Comparison of ENCODE assay signal across 8 mouse cellular contexts in the genomic region with DNA sequence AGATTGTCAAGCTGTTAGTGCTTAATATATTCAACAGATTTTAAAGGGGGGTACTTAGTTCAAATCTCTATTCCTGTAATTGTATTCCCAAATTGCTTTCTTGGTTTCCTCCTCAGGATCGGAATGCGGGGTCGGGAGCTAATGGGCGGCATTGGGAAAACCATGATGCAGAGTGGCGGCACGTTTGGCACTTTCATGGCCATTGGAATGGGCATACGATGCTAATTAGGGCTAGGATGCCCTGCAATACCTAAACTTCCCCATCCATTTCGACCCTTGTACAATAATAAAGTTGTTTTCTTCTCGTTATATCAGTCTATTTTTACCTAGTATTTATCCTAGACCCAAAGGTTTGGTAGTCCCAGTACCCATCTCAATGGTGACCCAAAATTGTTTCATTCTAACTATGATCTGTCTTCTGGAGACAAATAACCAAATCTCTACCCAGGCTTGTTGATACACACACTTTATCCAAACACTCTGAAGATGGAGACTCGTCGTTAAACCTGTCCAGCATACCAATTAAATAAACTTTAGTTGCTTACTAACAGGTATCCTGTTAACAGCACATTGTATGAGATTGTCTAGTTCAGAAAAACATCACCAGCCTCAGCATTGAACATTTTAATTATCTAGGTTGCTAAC. TPM values are rescaled to one million over a fixed set of nuclear protein-coding genes. Genes with fewer than 3 reads are reported as not detected.
DNase-seq lines count a peak whose midpoint lies in the region; ATAC-seq and TF ChIP-seq lines count a peak whose summit lies in the region.

No protein-coding gene starts in this region.

- intact Hi-C loops in heart, postnatal 25 days (cut with DNase I), result no loop called here

- no peaks in the 10 kb centered on the region for H3K9me3 ChIP-seq in neural tube, embryonic 12.5 days
- H3K9me3 ChIP-seq in limb, embryonic 14.5 days (ENCODE audit: control insufficient read depth, low read length), result no peaks in the 10 kb centered on the region

- peak; percentile 73 for DNase-seq in heart, adult 11 months
- DNase-seq in heart, postnatal 25 days (ENCODE audit: low spot score), result no peak
- no peak for DNase-seq in neural tube, embryonic 10.5 days (ENCODE audit: extremely low spot score, low spot score)
- no peak for DNase-seq in limb, embryonic 14.5 days (ENCODE audit: low spot score)
- DNase-seq in adrenal gland, adult 18-20 months (ENCODE audit: low spot score in 2 of 2), result no peak
- DNase-seq in layer of hippocampus, postnatal 25 days (ENCODE audit: extremely low spot score in 1 of 2, low spot score in 1 of 2), result no peak
- DNase-seq in right cerebral cortex, postnatal 10 days (ENCODE audit: low spot score in 2 of 2), result no peak

- peak overlapping the region; percentile 74 for H3K4me2 ChIP-seq in neural tube, embryonic 12.5 days (replicated peaks)
- H3K4me2 ChIP-seq in limb, embryonic 14.5 days (replicated peaks; ENCODE audit: low read depth, low read length, severe bottlenecking), result peak overlapping the region; percentile 81

- peaks cover 38% of the 10 kb centered on the region for H3K36me3 ChIP-seq in neural tube, embryonic 12.5 days
- H3K36me3 ChIP-seq in limb, embryonic 14.5 days (ENCODE audit: control insufficient read depth, insufficient read depth, low read length), result peaks cover 46% of the 10 kb centered on the region

- H3K4me1 ChIP-seq in neural tube, embryonic 12.5 days, result peaks cover 12% of the 10 kb centered on the region
- H3K4me1 ChIP-seq in limb, embryonic 14.5 days (ENCODE audit: control insufficient read depth, insufficient read depth, low read length), result peaks cover 6% of the 10 kb centered on the region; the same call in 1 of the 2 replicates

- ATAC-seq in neural tube, embryonic 12.5 days (ENCODE audit: low FRiP score, low read depth), result no peak
- no peak for ATAC-seq in limb, embryonic 14.5 days (ENCODE audit: low FRiP score, low read depth)

- no peak overlapping the region for H3K4me3 ChIP-seq in neural tube, embryonic 12.5 days
- no peak overlapping the region for H3K4me3 ChIP-seq in limb, embryonic 14.5 days (replicated peaks; ENCODE audit: low read length)

- H3K9ac ChIP-seq in neural tube, embryonic 12.5 days, result no peak overlapping the region
- no peak overlapping the region for H3K9ac ChIP-seq in limb, embryonic 14.5 days (ENCODE audit: low read depth, low read length, severe bottlenecking)

- 67% methylated on average over 11 of the region's 11 CpGs for WGBS in neural tube, embryonic 12.5 days
- 54% methylated on average over 11 of the region's 11 CpGs for WGBS in limb, embryonic 14.5 days

- no peak overlapping the region for H3K27ac ChIP-seq in neural tube, embryonic 12.5 days
- no peak overlapping the region for H3K27ac ChIP-seq in limb, embryonic 14.5 days (replicated peaks; ENCODE audit: low read depth, low read length)

- TF ChIP-seq POLR2A in limb, embryonic 14.5 days (IDR thresholded peaks at IDR 0.05; ENCODE audit: borderline replicate concordance, extremely low read depth, insufficient read depth, insufficient read length), result no peak

- H3K27me3 ChIP-seq in neural tube, embryonic 12.5 days (replicated peaks), result no peaks in the 10 kb centered on the region
- H3K27me3 ChIP-seq in limb, embryonic 14.5 days (ENCODE audit: control insufficient read depth, insufficient read depth, low read length), result no peaks in the 10 kb centered on the region

RNA-seq across cellular contexts. Expression of a gene that starts 1.6 kb away (rescaled TPM):
- 10 to 100 TPM; 81.0 to 81.3 TPM for total RNA-seq in heart, postnatal 25 days (2021)
- polyA plus RNA-seq in neural tube, embryonic 12.5 days (2016; fragmentation: Nextera tagmentation; extraction: Ambion mirVana), result 34.4 and 34.6 TPM in 2 replicates
- 36.6 and 36.8 TPM in 2 replicates for polyA plus RNA-seq in limb, embryonic 14.5 days (2012; rRNA removed)
- 36.6 and 39.0 TPM in 2 replicates for polyA plus RNA-seq in limb, embryonic 14.5 days (2014; fragmentation: Nextera tagmentation; extraction: Ambion mirVana)
- total RNA-seq in adrenal gland, adult 18-20 months (2021), result 10 to 100 TPM; 80.4 to 90.4 TPM
- 10 to 100 TPM; 45.6 to 47.4 TPM for total RNA-seq in layer of hippocampus, postnatal 25 days (2021)

RNA-seq across cellular contexts. Expression of a gene that starts 1.8 kb away (rescaled TPM):
- 100 to 1,000 TPM; 324 to 347 TPM for total RNA-seq in heart, postnatal 25 days (2021)
- polyA plus RNA-seq in neural tube, embryonic 12.5 days (2016; fragmentation: Nextera tagmentation; extraction: Ambion mirVana), result 445 and 476 TPM in 2 replicates
- 312 and 331 TPM in 2 replicates for polyA plus RNA-seq in limb, embryonic 14.5 days (2012; rRNA removed)
- 406 and 435 TPM in 2 replicates for polyA plus RNA-seq in limb, embryonic 14.5 days (2014; fragmentation: Nextera tagmentation; extraction: Ambion mirVana)
- total RNA-seq in adrenal gland, adult 18-20 months (2021), result 100 to 1,000 TPM; 346 to 350 TPM
- total RNA-seq in layer of hippocampus, postnatal 25 days (2021), result 100 to 1,000 TPM; 156 to 190 TPM

RNA-seq across cellular contexts. Expression of a gene that starts 18.7 kb away (rescaled TPM):
- 10 to 100 TPM; 10.3 to 12.9 TPM for total RNA-seq in heart, postnatal 25 days (2021)
- 27.9 and 30.2 TPM in 2 replicates for polyA plus RNA-seq in neural tube, embryonic 12.5 days (2016; fragmentation: Nextera tagmentation; extraction: Ambion mirVana)
- polyA plus RNA-seq in limb, embryonic 14.5 days (2012; rRNA removed), result 14.4 and 23.3 TPM in 2 replicates
- 10.9 and 12.8 TPM in 2 replicates for polyA plus RNA-seq in limb, embryonic 14.5 days (2014; fragmentation: Nextera tagmentation; extraction: Ambion mirVana)
- 10 to 100 TPM; 25.4 to 28.6 TPM for total RNA-seq in adrenal gland, adult 18-20 months (2021)
- 10 to 100 TPM; 21.3 to 24.4 TPM for total RNA-seq in layer of hippocampus, postnatal 25 days (2021)

RNA-seq across cellular contexts. Expression of a gene that starts 33.8 kb away (rescaled TPM):
- 10 to 100 TPM; 13.2 to 14.2 TPM for total RNA-seq in heart, postnatal 25 days (2021)
- polyA plus RNA-seq in neural tube, embryonic 12.5 days (2016; fragmentation: Nextera tagmentation; extraction: Ambion mirVana), result 31.8 and 48.5 TPM in 2 replicates
- 28.5 and 35.0 TPM in 2 replicates for polyA plus RNA-seq in limb, embryonic 14.5 days (2012; rRNA removed)
- polyA plus RNA-seq in limb, embryonic 14.5 days (2014; fragmentation: Nextera tagmentation; extraction: Ambion mirVana), result 30.6 and 33.3 TPM in 2 replicates
- 10 to 100 TPM; 22.1 to 29.7 TPM for total RNA-seq in adrenal gland, adult 18-20 months (2021)
- 10 to 100 TPM; 28.9 to 30.6 TPM for total RNA-seq in layer of hippocampus, postnatal 25 days (2021)

RNA-seq across cellular contexts. Expression of a gene that starts 33.8 kb away (rescaled TPM):
- total RNA-seq in heart, postnatal 25 days (2021), result 10 to 100 TPM; 15.6 to 18.4 TPM
- polyA plus RNA-seq in neural tube, embryonic 12.5 days (2016; fragmentation: Nextera tagmentation; extraction: Ambion mirVana), result 52.9 and 54.8 TPM in 2 replicates
- polyA plus RNA-seq in limb, embryonic 14.5 days (2012; rRNA removed), result 90.7 and 123 TPM in 2 replicates
- 37.8 and 42.6 TPM in 2 replicates for polyA plus RNA-seq in limb, embryonic 14.5 days (2014; fragmentation: Nextera tagmentation; extraction: Ambion mirVana)
- 10 to 100 TPM; 36.1 to 37.2 TPM for total RNA-seq in adrenal gland, adult 18-20 months (2021)
- 10 to 100 TPM; 26.8 to 30.4 TPM for total RNA-seq in layer of hippocampus, postnatal 25 days (2021)
